Mouse (Mus musculus): Measurements from ENCODE around the gene Prkag3. TPM values are rescaled to one million over a fixed set of nuclear protein-coding genes. Genes with fewer than 3 reads are reported as not detected.
A peak's percentile ranks its signal among the peaks of the same experiment; 100 is the strongest.

The Prkag3 gene
- polyA plus RNA-seq, 1 experiment from 2014 or later, result 0.21 TPM

DNA sequence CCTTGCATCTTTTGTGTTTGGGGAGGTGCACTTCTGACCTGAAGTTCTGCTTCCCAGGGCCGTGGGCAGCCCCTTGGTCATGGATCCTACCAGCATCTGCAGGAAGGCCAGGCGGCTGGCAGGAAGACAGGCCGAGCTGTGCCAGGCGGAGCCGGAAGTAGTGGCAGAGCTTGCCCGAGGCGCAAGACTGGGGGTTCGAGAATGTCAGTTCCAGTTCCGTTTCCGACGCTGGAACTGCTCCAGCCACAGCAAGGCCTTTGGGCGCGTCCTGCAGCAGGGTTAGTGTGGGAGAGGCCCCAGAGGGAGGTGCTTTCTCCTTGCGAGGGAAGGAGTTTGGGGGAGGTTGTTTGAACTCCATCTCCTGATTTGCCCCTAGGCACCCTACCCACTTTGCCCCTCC is 33.0 kb upstream of the Prkag3 start:
- Histone ChIP-seq H3K4me1 (peaks cover 18% of the 10 kb centered on the region), H3K9ac (no peak overlapping the region), H3K4me3 (no peak overlapping the region), H3K27ac (no peak overlapping the region), H3K27me3 (peaks cover 92% of the 10 kb centered on the region), H3K36me3 (no peaks in the 10 kb centered on the region), H3K9me3 (replicated peaks) (no peaks in the 10 kb centered on the region), H3K4me2 (replicated peaks) (no peak overlapping the region)
- no peak for ATAC-seq (ENCODE audit: low FRiP score)
- 18% methylated on average over 14 of the region's 14 CpGs for WGBS

- H3K9me3 ChIP-seq (replicated peaks), result no peaks in the 10 kb centered on the region
Observed at GRCm38 (mm10) chr1:74778934-74779486, 30.0 kb upstream of the Prkag3 start.

DNA sequence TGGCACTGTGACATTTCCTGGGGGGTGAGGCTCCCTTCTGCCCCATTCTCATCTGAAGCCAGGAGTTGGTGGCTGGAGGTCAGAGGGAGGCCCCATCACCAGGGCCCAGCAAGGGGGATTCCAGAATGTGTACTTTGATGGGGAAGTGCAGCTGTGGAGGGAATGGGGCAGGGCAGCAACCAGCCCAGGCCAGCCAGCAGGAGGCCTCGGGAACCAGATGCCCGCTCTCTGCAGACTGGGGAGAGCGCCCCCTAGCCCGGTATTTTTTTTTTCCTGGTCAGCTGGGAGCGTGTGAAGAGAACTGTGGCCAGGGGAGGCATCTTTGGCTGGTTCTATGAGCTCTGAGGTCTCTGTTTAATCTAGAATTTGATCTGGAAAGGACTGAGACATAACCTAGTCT is 26.8 kb upstream of the Prkag3 start:
- H3K4me2 ChIP-seq (replicated peaks), result no peak overlapping the region
- no peak overlapping the region for H3K9ac ChIP-seq

More at GRCm38 (mm10) chr1:74778934-74779486, 30.0 kb upstream of the Prkag3 start:
- Histone ChIP-seq H3K36me3 (no peaks in the 10 kb centered on the region), H3K27ac (no peak overlapping the region), H3K4me3 (no peak overlapping the region), H3K4me2 (replicated peaks) (no peak overlapping the region), H3K9ac (no peak overlapping the region), H3K27me3 (peaks cover 94% of the 10 kb centered on the region), H3K4me1 (peaks cover 11% of the 10 kb centered on the region)
- WGBS, result 22% methylated on average over 3 of the region's 3 CpGs
- ATAC-seq (ENCODE audit: low FRiP score), result no peak

GRCm38 (mm10) chr1:74774062-74774461 is 25.0 kb upstream of the Prkag3 start:
- Histone ChIP-seq H3K4me2 (replicated peaks) (no peak overlapping the region), H3K4me3 (no peak overlapping the region), H3K27ac (no peak overlapping the region), H3K9me3 (replicated peaks) (no peaks in the 10 kb centered on the region), H3K27me3 (peaks cover 99% of the 10 kb centered on the region), H3K4me1 (peaks cover 25% of the 10 kb centered on the region), H3K9ac (no peak overlapping the region), H3K36me3 (no peaks in the 10 kb centered on the region)
- WGBS, result 23% methylated on average over 7 of the region's 7 CpGs
- no peak for ATAC-seq (ENCODE audit: low FRiP score)

More for the DNA sequence above, 26.8 kb upstream of the Prkag3 start:
- Histone ChIP-seq H3K27ac (no peak overlapping the region), H3K4me1 (peaks cover 20% of the 10 kb centered on the region), H3K9me3 (replicated peaks) (no peaks in the 10 kb centered on the region), H3K4me3 (no peak overlapping the region), H3K27me3 (peaks cover 94% of the 10 kb centered on the region), H3K36me3 (no peaks in the 10 kb centered on the region)
- 5% methylated on average over 5 of the region's 5 CpGs for WGBS
- no peak for ATAC-seq (ENCODE audit: low FRiP score)

DNA sequence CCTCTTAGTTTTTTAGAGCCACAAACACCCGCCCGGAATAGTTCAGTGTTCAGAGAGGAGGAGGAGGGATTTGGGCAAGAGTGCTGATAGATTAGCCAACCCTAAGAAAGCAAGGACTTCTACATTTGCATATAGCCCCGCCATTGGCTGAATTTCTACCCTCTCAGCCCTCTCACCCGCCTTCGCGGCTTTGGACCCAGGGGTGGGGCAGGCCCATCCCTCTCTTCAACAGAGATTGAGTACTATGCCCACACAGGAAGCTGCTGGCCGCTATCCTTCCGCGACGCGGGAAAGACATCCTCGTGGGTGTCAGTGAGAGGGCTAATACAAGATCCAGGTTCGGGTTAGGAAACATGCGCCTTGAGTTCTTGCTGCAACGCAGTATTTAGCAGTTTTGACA is 24.1 kb upstream of the Prkag3 start:
- H3K27me3 ChIP-seq, result peaks cover 99% of the 10 kb centered on the region
- H3K4me2 ChIP-seq (replicated peaks), result peak overlapping the region; percentile 95
- ATAC-seq (ENCODE audit: low FRiP score), result peak; percentile 79
- no peak overlapping the region for H3K9ac ChIP-seq
- peaks cover 25% of the 10 kb centered on the region for H3K4me1 ChIP-seq
- under 1% methylated on average over 15 of the region's 15 CpGs for WGBS
- H3K27ac ChIP-seq, result no peak overlapping the region
- H3K36me3 ChIP-seq, result no peaks in the 10 kb centered on the region
- no peaks in the 10 kb centered on the region for H3K9me3 ChIP-seq (replicated peaks)
- H3K4me3 ChIP-seq, result 0 out of 2 replicates have a peak overlapping the region, but pooled peaks have one; percentile 9

- Histone ChIP-seq H3K9ac (peak overlapping the region; percentile 56), H3K4me1 (peaks cover 25% of the 10 kb centered on the region), H3K27me3 (peaks cover 99% of the 10 kb centered on the region), H3K9me3 (replicated peaks) (no peaks in the 10 kb centered on the region), H3K4me3 (peak overlapping the region; percentile 51), H3K36me3 (no peaks in the 10 kb centered on the region), H3K27ac (no peak overlapping the region), H3K4me2 (replicated peaks) (peak overlapping the region; percentile 95)
- WGBS, result under 1% methylated on average over 48 of the region's 51 CpGs
- ATAC-seq (ENCODE audit: low FRiP score), result no peak
Observed at GRCm38 (mm10) chr1:74771931-74772620, 23.1 kb upstream of the Prkag3 start.

GRCm38 (mm10) chr1:74771845-74771930 is 22.7 kb upstream of the Prkag3 start, which contains the start of gene Wnt6:
TSS of gene Wnt6 (plus strand) at chr1:74771892.
- Histone ChIP-seq H3K4me3 (peak within 1 kb of the TSS; percentile 51), H3K4me2 (replicated peaks) (peak within 1 kb of the TSS; percentile 95), H3K9me3 (replicated peaks) (no peaks in the 10 kb centered on the region), H3K27me3 (peaks cover 99% of the 10 kb centered on the region), H3K9ac (peak within 1 kb of the TSS; percentile 56), H3K4me1 (peaks cover 25% of the 10 kb centered on the region), H3K36me3 (no peaks in the 10 kb centered on the region), H3K27ac (no peak within 1 kb of the TSS)
- WGBS, result no CpG with 5 or more reads among the region's 8 CpGs
- no peak for ATAC-seq (ENCODE audit: low FRiP score)

GRCm38 (mm10) chr1:74771467-74771844 is 22.4 kb upstream of the Prkag3 start:
- H3K27ac ChIP-seq, result no peak overlapping the region
- peaks cover 97% of the 10 kb centered on the region for H3K27me3 ChIP-seq
- H3K9me3 ChIP-seq (replicated peaks), result no peaks in the 10 kb centered on the region
- H3K9ac ChIP-seq, result peak overlapping the region; percentile 56
- H3K4me3 ChIP-seq, result peak overlapping the region; percentile 51
- WGBS, result 0% methylated on average over 5 of the region's 26 CpGs
- H3K4me1 ChIP-seq, result peaks cover 25% of the 10 kb centered on the region
- no peak for ATAC-seq (ENCODE audit: low FRiP score)
- H3K4me2 ChIP-seq (replicated peaks), result peak overlapping the region; percentile 95
- H3K36me3 ChIP-seq, result no peaks in the 10 kb centered on the region

- Histone ChIP-seq H3K27ac (no peak overlapping the region), H3K9ac (peak overlapping the region; percentile 56; the same call in 1 of the 2 replicates), H3K36me3 (no peaks in the 10 kb centered on the region), H3K27me3 (peaks cover 91% of the 10 kb centered on the region), H3K9me3 (replicated peaks) (no peaks in the 10 kb centered on the region), H3K4me2 (replicated peaks) (peak overlapping the region; percentile 95), H3K4me3 (peak overlapping the region; percentile 51), H3K4me1 (peaks cover 25% of the 10 kb centered on the region)
- under 1% methylated on average over 35 of the region's 35 CpGs for WGBS
- no peak for ATAC-seq (ENCODE audit: low FRiP score)
Observed at GRCm38 (mm10) chr1:74770727-74771466, 21.9 kb upstream of the Prkag3 start.

- H3K27ac ChIP-seq, result no peak overlapping the region
- no peak for ATAC-seq (ENCODE audit: low FRiP score)
- no peak overlapping the region for H3K4me3 ChIP-seq
- H3K4me2 ChIP-seq (replicated peaks), result no peak overlapping the region
- no peaks in the 10 kb centered on the region for H3K4me1 ChIP-seq
- WGBS, result 2% methylated on average over 6 of the region's 6 CpGs
- H3K36me3 ChIP-seq, result no peaks in the 10 kb centered on the region
- no peaks in the 10 kb centered on the region for H3K9me3 ChIP-seq (replicated peaks)
- H3K9ac ChIP-seq, result no peak overlapping the region
- peaks cover 44% of the 10 kb centered on the region for H3K27me3 ChIP-seq
Observed at GRCm38 (mm10) chr1:74763081-74763480, 14.1 kb upstream of the Prkag3 start.

GRCm38 (mm10) chr1:74759773-74760172 is 10.8 kb upstream of the Prkag3 start:
- no peaks in the 10 kb centered on the region for H3K36me3 ChIP-seq
- H3K4me2 ChIP-seq (replicated peaks), result no peak overlapping the region
- H3K27me3 ChIP-seq, result peaks cover 24% of the 10 kb centered on the region
- H3K9ac ChIP-seq, result no peak overlapping the region
- WGBS, result 31% methylated on average over 4 of the region's 4 CpGs
- no peaks in the 10 kb centered on the region for H3K9me3 ChIP-seq (replicated peaks)
- no peak overlapping the region for H3K27ac ChIP-seq
- ATAC-seq (ENCODE audit: low FRiP score), result no peak
- no peaks in the 10 kb centered on the region for H3K4me1 ChIP-seq
- H3K4me3 ChIP-seq, result no peak overlapping the region

GRCm38 (mm10) chr1:74754175-74754785 is 5.3 kb upstream of the Prkag3 start:
- Histone ChIP-seq H3K36me3 (no peaks in the 10 kb centered on the region), H3K27me3 (peaks cover 14% of the 10 kb centered on the region), H3K4me3 (no peak overlapping the region), H3K4me1 (no peaks in the 10 kb centered on the region), H3K9me3 (replicated peaks) (no peaks in the 10 kb centered on the region), H3K27ac (no peak overlapping the region), H3K9ac (no peak overlapping the region), H3K4me2 (replicated peaks) (no peak overlapping the region)
- no peak for ATAC-seq (ENCODE audit: low FRiP score)
- WGBS, result 64% methylated on average over 5 of the region's 5 CpGs

Measured in hindbrain, embryonic 12.5 days (tissue).